Mouse (Mus musculus): ENCODE measurements at regions not wholly inside any gene's neighbourhood (a gene's known extent, or its start where the extent isn't known, plus 50 kb on each side); places are given as distances from the start of the nearest gene placed in this dataset.
"Not testable (repeated sequence)": the region's sequence is repeated elsewhere in the genome, so short reads cannot be mapped to it uniquely, and the experiment has no call there.

DNA sequence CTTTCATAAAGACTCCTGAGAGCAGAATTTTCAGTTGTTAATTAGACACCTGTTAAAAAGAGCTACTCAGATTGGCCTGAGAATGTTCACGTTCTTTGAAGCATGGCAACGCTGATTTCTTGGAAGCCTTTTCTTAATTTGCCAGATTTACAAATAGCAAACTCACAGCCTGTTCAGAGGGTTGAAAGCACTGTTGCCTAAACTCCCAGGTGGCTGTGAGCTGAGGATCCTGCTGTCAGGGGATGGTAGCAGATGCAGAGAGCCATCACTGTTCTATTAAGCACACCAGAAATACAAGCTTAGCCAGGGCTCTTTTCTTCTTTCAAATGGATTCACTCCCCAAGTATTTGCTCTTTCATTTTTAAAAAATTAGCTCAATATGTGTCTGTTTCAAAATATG is 3630.4 kb downstream of the 9330182O14Rik start:
- ChIA-PET CTCF (no interaction called here), POLR2A (no interaction called here)

DNA sequence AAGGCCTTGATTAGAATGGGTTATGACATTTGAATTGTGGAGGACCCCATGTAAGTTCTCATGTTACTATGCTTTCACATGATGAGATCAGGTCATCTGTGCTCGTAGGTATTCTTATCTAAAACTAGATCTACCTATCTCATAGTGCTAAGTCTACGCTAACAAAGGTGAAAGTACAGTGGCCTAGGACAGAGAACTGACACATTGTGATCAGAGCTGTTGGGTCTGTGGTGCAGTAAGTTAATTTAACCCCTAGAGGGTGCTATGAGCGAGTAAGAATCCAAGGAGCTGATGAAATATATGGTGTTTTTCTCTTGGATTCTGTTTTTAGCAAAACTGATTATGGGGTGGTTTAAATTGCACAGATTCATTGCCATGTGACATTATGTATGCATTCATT is 3638.6 kb downstream of the 9330182O14Rik start:
- POLR2A ChIA-PET: no interaction called here
- CTCF ChIA-PET: interaction anchor here in 2 of 4 experiments (0.5 to 1.1 kb wide), 7 partner anchors 15 to 1431 kb away, joined by 3 to 4 read pairs (median 3); no protein-coding TSS in a partner anchor

DNA sequence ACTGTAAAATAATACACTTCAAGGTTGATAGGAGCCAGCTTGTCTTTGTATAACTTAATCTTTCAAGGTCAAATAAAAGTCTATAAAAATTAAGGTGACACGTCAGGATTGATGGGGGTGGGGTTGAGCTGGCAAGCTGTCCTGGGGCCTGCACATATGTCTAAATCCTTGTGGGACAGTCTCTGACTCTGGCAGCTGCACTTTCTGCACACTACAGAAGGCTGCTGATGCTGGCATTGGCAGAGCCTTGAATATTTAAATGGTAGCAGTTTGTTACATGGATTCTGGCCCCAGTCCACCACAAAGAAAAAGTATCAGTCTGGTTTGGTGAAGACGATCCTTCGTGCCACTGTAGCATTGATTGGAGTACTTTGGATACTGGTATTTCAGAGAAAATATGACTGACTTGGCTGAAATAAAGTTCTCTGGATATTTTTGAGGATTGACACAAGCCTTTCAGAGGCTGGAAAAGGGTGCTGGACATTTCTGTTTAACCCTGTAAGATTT is 3648.0 kb downstream of the 9330182O14Rik start:
- CTCF ChIA-PET, POLR2A ChIA-PET: not testable (repeated sequence)

DNA sequence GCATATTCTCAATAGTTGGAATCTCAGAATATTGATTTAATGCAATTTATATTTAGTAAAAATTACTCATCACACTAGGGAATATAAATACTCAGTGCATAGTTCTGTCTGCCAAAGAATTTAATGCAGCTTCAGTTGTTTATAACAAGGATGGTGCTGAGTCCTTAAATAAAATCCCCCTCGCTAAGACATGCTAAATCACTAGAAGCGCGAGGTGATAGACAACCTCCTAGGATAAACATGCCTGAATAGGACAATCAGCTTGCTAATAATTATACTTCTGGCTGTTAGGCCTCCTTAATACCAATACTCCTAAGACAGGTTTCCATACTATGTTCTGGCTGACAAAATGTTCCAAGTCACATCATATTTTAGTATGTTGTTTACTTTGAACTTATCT is 3650.0 kb downstream of the 9330182O14Rik start:
- POLR2A ChIA-PET: no interaction called here

DNA sequence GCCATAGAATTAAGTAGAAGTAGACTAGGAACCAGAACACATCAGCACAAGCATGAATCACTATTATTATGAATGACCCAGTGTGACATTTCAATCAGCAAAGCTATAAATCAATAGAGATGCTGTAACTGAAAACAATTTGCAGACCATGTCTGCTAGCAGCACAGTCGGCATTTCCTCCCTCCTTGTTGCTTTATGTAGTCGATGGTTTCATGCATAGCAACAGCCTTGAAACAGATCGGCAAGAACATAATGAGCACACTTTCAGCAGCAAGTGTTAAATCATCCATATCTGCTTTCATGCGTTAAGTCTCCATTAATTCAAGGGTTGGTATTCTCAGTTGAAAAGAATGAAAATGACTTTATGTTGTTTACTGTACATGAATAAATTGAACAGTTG is 3669.2 kb downstream of the 9330182O14Rik start:
- ChIA-PET CTCF (no interaction called here), POLR2A (no interaction called here)

More for the DNA sequence above, 3650.0 kb downstream of the 9330182O14Rik start:
- CTCF ChIA-PET: no interaction called here
